Mouse (Mus musculus) neural tube, embryonic 10.5 days (tissue): ENCODE measurements around the gene Zfp609.
A peak's percentile ranks its signal among the peaks of the same experiment; 100 is the strongest.

Source experiments
- DNase-seq: peaks from one replicate; pipeline ENCODE4 v3.0.0-alpha.2; 2017; ENCODE audit warnings: low spot score; ENCODE audit errors: extremely low spot score

Zfp609 gene

GRCm38 (mm10) chr9:65827344-65828015, at the start of gene Zfp609:
TSS of gene Zfp609 (minus strand) at chr9:65827564.
- peak; percentile 99 for DNase-seq

GRCm38 (mm10) chr9:65859656-65860055, 32.3 kb upstream of the Zfp609 start:
- DNase-seq = no peak

DNA sequence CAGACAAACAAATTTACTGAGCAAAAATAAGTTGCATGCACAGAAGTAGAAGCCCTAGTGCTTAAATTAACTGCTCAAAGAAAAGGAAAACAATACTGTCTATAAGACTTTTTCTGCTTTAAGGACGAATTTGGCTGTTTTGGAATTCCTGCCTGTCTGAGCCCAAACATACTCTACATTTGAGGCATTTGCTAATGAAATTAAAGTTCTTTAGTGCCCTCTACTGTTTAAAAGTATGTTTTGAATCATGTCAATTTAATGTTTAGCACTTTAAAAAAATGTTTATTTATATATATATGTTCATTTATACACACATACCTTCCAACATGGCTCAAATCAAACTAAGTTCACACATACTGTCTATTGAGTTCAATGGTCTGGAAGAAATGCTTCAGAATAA, 22.8 kb upstream of the Zfp609 start:
- DNase-seq = no peak

DNA sequence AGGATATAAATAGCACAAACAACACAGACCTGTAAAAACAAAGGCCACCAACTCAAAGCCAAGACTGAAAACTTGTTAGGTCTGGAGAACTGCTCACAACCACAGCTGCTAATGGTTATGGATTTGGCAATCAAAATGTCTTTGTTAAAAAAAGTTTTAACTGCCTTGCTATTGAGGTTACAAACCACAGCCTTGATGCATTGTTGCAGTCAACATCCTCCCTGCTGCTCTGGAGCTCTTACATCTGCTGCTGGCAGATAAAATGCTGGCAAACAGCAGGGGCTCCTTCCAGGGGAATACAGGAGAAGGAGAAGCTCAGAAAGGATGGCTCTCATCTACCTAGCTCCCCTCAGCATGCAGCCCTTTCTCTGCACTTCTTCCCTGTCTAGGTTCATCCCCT, 20.8 kb upstream of the Zfp609 start:
- DNase-seq = no peak

DNA sequence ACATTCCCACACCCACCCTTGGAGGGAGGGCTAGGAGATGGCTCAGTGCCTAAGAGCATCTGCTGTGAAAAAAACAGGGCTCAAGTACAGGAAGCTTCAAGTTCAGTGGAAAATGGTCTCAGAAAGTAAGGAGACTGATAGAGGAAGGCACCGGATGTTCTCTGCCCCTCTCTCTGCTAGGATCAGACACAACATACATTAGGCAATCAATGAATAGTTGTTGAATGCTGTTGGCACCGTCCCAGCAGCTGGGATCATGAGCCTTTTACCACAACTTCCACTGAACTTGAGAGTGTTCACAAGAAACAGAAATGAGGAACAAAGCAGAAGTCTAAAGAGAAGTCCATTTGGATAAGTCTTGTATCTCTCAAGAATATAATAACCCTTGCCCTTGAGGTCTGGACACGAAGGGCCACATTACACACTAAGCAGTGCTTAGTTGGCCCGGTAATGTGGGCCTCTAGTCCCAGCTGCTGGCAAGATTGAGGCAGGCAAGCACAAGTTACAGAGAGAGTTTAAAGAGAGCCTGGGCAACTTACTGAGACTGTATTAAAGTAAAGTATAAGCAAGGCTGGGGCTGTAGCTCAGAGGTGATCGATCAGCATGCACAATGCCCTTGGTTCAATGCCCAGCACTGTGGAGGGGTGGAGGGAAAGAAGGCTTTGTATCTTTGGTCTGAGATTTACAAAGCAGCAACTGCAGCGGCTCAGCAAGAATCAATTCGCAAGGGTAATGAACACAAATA, 17.2 kb upstream of the Zfp609 start:
- DNase-seq = no peak

GRCm38 (mm10) chr9:65839841-65840240, 12.5 kb upstream of the Zfp609 start:
- DNase-seq = no peak

GRCm38 (mm10) chr9:65836916-65837315, 9.6 kb upstream of the Zfp609 start:
- no peak for DNase-seq

DNA sequence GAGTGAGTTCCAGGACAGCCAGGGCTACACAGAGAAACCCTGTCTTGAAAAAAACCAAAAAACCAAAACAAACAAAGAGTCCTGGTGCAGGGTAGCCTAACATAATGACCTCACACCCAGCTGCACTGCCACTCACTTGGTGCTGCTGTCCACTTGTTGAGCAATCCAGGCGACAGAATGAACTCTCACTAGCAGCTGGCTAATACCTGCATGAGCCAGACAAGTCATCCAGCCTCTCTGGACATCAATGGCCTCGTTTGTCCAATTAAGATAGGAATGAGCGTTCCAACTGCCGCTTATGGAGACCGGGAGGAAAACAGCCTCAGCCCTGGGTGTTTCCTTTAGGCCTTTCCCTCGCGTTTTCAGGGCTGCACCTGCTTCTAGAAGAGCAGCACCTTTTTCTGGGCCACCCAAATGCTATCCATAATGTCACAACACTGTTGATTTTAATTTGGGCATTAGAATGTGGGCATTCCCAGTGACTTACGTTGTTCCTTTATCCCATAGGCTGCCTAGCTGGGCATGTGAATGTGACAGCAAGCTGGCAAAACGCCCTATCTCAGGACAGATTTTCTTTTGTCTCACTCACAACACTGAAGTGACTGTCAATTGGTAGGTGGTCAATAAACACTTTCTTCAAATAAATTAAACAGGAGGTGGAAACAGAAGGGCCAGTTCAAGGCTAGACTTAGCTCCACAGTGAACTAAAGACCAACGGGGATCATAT, 7.4 kb upstream of the Zfp609 start:
- DNase-seq = no peak

DNA sequence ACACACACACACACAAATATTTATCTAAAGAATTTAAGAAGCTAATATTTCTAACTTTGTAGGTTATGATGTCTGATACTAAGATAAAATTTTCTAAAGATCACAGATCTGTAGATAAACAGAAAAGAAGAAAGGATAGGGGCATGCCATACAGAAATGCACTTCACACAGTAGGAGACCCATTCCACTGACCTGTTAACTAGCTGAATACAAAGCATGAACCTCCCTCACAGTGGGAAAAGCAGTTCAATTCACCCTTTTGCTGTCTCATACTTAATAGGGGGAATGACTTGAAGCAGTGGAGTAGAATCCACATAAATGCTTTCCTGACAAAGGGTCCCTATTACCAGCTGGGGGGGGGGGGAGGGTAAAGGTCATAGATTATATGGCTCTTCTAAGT, 6.3 kb upstream of the Zfp609 start:
- no peak for DNase-seq

GRCm38 (mm10) chr9:65833230-65833629, 5.9 kb upstream of the Zfp609 start:
- no peak for DNase-seq

- no peak for DNase-seq
Measured at GRCm38 (mm10) chr9:65832041-65832440, 4.7 kb upstream of the Zfp609 start.

DNA sequence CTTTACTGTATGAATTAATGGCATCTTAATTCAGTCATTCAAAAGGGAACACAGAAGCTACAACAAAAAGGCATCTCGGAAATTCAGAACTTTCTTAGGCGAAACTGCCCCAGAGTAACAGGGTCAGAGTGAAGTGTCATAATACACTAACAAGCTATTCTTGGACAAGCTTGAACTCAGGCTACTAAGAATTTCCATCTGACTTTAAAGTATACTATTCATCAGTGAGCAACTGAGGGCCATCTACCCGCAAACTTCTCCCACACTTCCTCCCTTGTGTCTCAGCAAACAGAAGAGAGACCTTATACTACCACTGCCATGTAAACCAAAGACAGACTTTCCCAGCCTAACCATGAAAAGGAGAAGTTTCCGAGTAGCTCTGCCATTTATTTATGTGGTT, 3.8 kb upstream of the Zfp609 start:
- DNase-seq = no peak

GRCm38 (mm10) chr9:65830255-65830654, 2.9 kb upstream of the Zfp609 start:
- no peak for DNase-seq

- DNase-seq = no peak
Measured at GRCm38 (mm10) chr9:65829410-65829809, 2.0 kb upstream of the Zfp609 start.

- DNase-seq = no peak
Measured at GRCm38 (mm10) chr9:65828511-65828910, 1.1 kb upstream of the Zfp609 start.

GRCm38 (mm10) chr9:65828016-65828403, 646 bp upstream of the Zfp609 start:
- no peak for DNase-seq

GRCm38 (mm10) chr9:65826588-65827343, 598 bp downstream of the Zfp609 start:
- DNase-seq = peak; percentile 64

GRCm38 (mm10) chr9:65826226-65826587, 1.2 kb downstream of the Zfp609 start:
- no peak for DNase-seq

GRCm38 (mm10) chr9:65823716-65824462, 3.5 kb downstream of the Zfp609 start:
- DNase-seq = no peak

- no peak for DNase-seq
Measured at GRCm38 (mm10) chr9:65822011-65822410, 5.4 kb downstream of the Zfp609 start.

GRCm38 (mm10) chr9:65820301-65820700, 7.1 kb downstream of the Zfp609 start:
- DNase-seq = no peak
